Mouse (Mus musculus) brown adipose tissue, adult 24 weeks (tissue): ENCODE data around the gene March6. TPM values are rescaled to one million over a fixed set of nuclear protein-coding genes. Genes with fewer than 3 reads are reported as not detected.

Source experiments
- H3K27ac ChIP-seq: fragments of 200-500 bp; replicated peaks from 2 replicates; pipeline ENCODE4 v1.5.1; 2012; ENCODE audit warnings: low read depth, mild to moderate bottlenecking, low read length
- H3K4me1 ChIP-seq: fragments of 200-500 bp; 2 replicates; pipeline ENCODE4 v1.6.1; 2012; ENCODE audit warnings: low read length, mixed read lengths; ENCODE audit not compliant: control insufficient read depth, insufficient read depth, insufficient read length
- H3K4me3 ChIP-seq: fragments of 200-500 bp; 2 replicates; pipeline ENCODE4 v1.5.1; 2012; ENCODE audit warnings: low read depth, mild to moderate bottlenecking, low read length, moderate library complexity; ENCODE audit not compliant: insufficient read depth
- polyA plus RNA-seq: library from polyadenylated mRNA; stranded (reverse); fragments of >200 nt; gene quantifications from 2 replicates; pipeline ENCODE4 v1.2.4, GENCODE M21; 2012; ENCODE audit not compliant: missing spikeins, insufficient read depth, insufficient read length

Gene March6
- polyA plus RNA-seq, 1 experiment, result 36.6 TPM

DNA sequence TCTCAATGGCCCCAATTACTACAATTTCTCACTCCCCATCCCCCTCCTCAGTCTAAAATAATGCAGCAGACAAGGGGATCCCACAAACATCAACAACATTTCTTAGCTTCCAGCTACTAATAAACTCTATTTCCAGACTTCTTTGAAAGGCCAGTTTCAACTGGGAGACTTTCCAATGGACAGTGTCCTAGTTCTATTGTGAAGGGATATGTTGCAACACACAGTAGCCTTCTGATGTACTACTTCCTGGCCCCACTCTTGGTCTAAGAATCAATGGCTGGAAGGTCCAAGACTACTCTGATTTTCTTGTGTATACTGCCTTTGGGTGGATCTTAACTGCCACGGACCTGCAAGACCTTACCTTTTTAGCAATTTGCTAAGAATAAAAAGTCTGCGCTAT, 65.0 kb downstream of the March6 start:
- Histone ChIP-seq H3K27ac (no peak overlapping the region), H3K4me3 (no peak overlapping the region), H3K4me1 (0 out of 2 replicates have a peak, but pooled peaks cover 2% of the 10 kb centered on the region)

DNA sequence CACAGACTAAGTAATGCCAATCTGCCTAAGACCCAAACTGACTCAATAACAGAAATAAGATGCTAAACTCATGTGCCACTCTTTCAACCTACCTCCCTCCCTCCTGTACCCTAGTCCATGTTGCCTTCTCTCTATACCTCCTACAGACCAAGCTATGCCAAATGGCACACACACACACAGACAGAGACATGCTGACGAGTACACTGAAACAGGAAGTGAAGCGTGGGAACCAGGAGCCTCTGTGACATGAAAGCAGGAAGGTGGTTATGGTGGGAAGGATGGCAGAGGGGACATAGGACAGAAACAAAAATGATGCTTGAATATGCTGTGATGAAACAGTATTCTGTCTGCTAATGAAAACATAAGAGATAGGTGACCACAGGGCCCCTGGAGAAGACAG, 70.3 kb downstream of the March6 start:
- Histone ChIP-seq H3K4me3 (no peak overlapping the region), H3K4me1 (no peaks in the 10 kb centered on the region), H3K27ac (no peak overlapping the region)

- Histone ChIP-seq H3K27ac (no peak overlapping the region), H3K4me3 (no peak overlapping the region), H3K4me1 (no peaks in the 10 kb centered on the region)
Measured at GRCm38 (mm10) chr15:31458081-31458480, 72.8 kb downstream of the March6 start.

GRCm38 (mm10) chr15:31456381-31456780, 74.5 kb downstream of the March6 start:
- H3K4me1 ChIP-seq, result no peaks in the 10 kb centered on the region
- no peak overlapping the region for H3K4me3 ChIP-seq
- no peak overlapping the region for H3K27ac ChIP-seq

DNA sequence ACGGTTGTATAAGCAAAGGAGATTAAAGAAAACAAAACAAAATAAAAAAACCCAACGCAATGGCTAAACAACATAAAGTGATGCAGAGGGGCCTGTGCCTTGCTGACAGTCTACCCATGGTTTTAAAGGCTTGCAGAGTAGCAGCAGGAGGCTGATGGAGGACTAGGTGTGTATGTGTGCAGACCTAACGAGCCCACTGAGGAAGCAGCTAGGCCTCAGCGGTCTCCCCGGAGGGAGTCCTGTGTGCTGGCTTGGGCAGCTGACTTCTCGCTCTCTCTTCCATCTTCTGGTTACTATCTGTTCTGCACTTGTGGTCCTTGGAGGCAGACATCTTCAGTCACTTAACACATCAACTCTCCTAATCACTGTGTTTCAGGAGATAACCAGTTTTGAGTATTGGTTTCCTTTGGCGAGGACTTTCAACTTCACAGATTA, 76.0 kb downstream of the March6 start:
- Histone ChIP-seq H3K27ac (no peak overlapping the region), H3K4me3 (no peak overlapping the region), H3K4me1 (no peaks in the 10 kb centered on the region)

- Histone ChIP-seq H3K4me3 (no peak overlapping the region), H3K4me1 (no peaks in the 10 kb centered on the region), H3K27ac (no peak overlapping the region)
Measured at GRCm38 (mm10) chr15:31454096-31454860, 76.6 kb downstream of the March6 start.

DNA sequence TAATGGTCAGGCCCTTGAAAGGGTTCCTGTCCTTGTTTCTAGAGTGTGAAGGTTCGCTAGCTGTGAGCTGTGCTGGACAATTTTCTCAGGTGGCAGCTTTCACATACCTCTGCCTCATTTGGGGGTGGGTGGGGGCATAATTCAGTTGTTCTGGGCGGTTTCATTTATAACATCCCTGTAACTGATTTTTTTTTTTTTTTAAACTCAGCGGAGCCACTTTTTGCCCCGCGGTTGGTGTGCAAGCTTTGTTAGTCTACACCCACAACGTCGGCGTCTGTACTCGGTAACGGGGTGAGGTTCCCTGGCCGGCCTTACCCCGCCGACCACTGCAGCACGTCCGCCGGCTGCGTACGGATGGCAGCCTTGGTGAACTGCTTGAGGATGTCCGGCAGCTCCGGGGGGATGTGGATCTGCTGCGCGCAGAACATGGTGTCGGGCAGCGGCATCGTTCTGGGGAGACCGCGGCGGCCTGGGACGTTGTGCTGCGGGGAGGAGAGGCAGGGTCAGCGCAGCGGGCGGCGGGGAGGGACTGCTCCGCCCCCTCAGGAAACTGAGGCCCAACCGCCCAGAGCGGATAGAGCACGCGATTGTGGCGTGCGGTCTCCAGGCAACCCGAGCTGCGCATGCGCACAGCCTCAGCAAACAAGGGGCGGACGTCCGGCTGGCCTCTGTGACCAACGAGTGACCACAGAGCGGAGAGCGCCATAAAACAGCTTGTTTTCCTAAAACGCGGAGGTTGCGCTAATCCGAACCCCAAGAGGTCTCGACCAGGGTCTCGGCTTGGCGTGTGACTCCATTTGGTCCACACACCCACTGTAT, 77.5 kb downstream of the March6 start, which contains the start of gene Ropn1l:
Ropn1l (minus strand) TSS at position 640 of the 819 bp plus-strand sequence.
- Histone ChIP-seq H3K27ac (peak within 1 kb of the TSS; percentile 85), H3K4me1 (no peaks in the 10 kb centered on the region), H3K4me3 (peak within 1 kb of the TSS; percentile 84)

- Histone ChIP-seq H3K4me1 (no peaks in the 10 kb centered on the region), H3K27ac (no peak overlapping the region), H3K4me3 (peak overlapping the region; percentile 84)
Measured at GRCm38 (mm10) chr15:31452336-31453097, 78.3 kb downstream of the March6 start.

- Histone ChIP-seq H3K27ac (no peak overlapping the region), H3K4me1 (no peaks in the 10 kb centered on the region; the same call in 1 of the 2 replicates), H3K4me3 (no peak overlapping the region)
Measured at GRCm38 (mm10) chr15:31449772-31450171, 81.1 kb downstream of the March6 start.

GRCm38 (mm10) chr15:31447121-31447520, 83.7 kb downstream of the March6 start:
- no peaks in the 10 kb centered on the region; the same call in 1 of the 2 replicates for H3K4me1 ChIP-seq
- no peak overlapping the region for H3K27ac ChIP-seq
- no peak overlapping the region for H3K4me3 ChIP-seq

DNA sequence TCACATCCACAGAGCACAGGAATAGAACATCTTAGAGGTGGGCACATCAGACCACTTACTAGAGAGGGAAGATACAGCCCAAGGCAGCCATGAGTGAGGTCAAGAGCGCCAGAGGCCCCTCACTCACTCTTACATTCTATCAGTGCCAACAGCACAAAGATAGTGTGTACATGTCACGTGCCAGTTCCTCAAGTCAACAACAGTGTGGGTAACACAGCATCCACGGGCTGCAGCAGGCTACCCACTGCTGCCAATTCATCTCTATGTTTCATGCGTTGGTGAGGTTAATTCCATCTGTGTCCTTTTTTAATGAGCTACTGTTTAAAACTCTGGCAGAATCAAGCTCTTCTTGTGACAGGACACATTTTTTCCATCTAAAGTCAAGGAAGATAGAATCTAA, 88.2 kb downstream of the March6 start:
- no peak overlapping the region for H3K27ac ChIP-seq

DNA sequence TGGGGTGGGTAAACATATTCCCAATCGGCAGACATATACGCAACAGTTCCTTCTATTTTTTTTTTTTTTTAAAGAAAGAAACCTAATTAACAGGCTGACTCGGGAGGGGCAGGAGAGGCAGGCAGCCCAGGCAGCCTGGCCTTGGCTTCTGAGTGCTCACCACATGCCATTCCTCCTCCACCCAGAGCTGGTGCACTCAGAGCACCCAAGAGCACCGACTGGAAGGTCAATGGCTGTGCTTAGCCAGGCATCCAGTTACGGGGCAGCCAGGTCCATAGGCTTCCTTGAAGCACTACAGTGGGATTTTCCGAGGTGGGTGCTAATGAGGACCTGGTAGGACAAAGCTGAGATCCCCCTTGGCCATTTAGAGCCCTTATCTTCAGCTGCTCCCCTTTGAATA, 88.9 kb downstream of the March6 start:
- Histone ChIP-seq H3K4me1 (no peaks in the 10 kb centered on the region; the same call in 1 of the 2 replicates), H3K4me3 (no peak overlapping the region), H3K27ac (no peak overlapping the region)

More for the DNA sequence above, 88.2 kb downstream of the March6 start:
- Histone ChIP-seq H3K4me3 (no peak overlapping the region), H3K4me1 (no peaks in the 10 kb centered on the region; the same call in 1 of the 2 replicates)

DNA sequence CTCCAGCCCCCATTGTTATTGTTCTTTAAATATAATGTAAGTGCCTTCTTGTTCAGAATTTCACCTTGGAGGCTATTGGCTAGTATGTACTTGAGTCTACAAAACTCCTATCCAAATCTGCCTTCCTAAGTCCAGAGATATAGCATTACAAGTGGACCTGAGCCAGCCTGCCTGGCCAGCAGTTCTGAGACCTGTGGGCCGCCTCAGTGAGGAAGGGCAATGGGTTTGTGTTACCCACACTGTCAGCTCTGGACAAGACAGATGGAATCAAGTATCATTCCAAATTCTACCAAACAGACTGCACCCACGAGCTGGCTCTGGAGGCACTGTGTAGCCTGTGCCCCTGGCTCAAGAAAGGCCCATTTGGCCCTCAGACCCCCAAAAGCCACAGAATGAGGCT, 94.0 kb downstream of the March6 start:
- Histone ChIP-seq H3K4me3 (no peak overlapping the region), H3K4me1 (no peaks in the 10 kb centered on the region), H3K27ac (no peak overlapping the region)

DNA sequence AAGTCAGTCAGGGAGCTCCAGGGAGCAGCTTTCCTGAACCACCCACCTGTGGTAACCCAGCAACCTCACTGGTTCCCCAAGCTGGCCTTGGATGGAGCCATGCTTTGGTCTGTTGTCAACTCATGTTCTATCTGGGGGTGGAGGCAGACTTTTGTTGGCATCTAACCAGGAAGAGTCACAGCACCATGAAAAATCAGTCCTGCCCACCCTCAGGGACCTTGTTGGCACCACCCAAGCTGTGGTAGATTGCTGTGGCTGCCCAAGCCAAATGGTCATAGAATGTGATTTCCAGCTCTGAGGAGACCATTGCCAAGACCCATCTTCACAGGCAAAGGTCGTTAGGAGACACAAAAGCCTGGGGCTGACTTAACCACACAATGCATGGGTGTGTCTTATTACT, 94.8 kb downstream of the March6 start:
- no peak overlapping the region for H3K27ac ChIP-seq
- no peaks in the 10 kb centered on the region for H3K4me1 ChIP-seq
- H3K4me3 ChIP-seq, result no peak overlapping the region

- Histone ChIP-seq H3K4me1 (no peaks in the 10 kb centered on the region), H3K27ac (no peak overlapping the region), H3K4me3 (no peak overlapping the region)
Measured at GRCm38 (mm10) chr15:31433768-31434167, 97.1 kb downstream of the March6 start.
